Mouse (Mus musculus): ENCODE data around the gene Pdss2. TPM values are rescaled to one million over a fixed set of nuclear protein-coding genes. Genes with fewer than 3 reads are reported as not detected.

Gene Pdss2
- polyA plus RNA-seq, 1 experiment from 2014 or later: 16.8 TPM

- ATAC-seq: no peak
- no peak overlapping the region for H3K9ac ChIP-seq (ENCODE audit: low read depth, low read length)
- no peaks in the 10 kb centered on the region for H3K4me1 ChIP-seq (ENCODE audit: control insufficient read depth, insufficient read depth, low read length)
- no peaks in the 10 kb centered on the region for H3K27me3 ChIP-seq (ENCODE audit: control insufficient read depth, insufficient read depth, low read depth, low read length)
- WGBS: 83% methylated on average over 1 of the region's 1 CpGs
- H3K9me3 ChIP-seq (replicated peaks; ENCODE audit: control insufficient read depth, low read length, poor library complexity, severe bottlenecking): no peaks in the 10 kb centered on the region
- no peak overlapping the region for H3K4me2 ChIP-seq (ENCODE audit: low read length)
- no peak overlapping the region for H3K27ac ChIP-seq (ENCODE audit: low read length)
- no peaks in the 10 kb centered on the region for H3K36me3 ChIP-seq (ENCODE audit: control insufficient read depth, insufficient read depth, low read length)
- H3K4me3 ChIP-seq (ENCODE audit: low read depth, low read length): no peak overlapping the region
Measured at GRCm38 (mm10) chr10:43285541-43285940, 64.3 kb downstream of the Pdss2 start.

- Histone ChIP-seq H3K36me3 (ENCODE audit: control insufficient read depth, insufficient read depth, low read length) (no peaks in the 10 kb centered on the region), H3K4me3 (ENCODE audit: low read depth, low read length) (no peak overlapping the region), H3K4me1 (ENCODE audit: control insufficient read depth, insufficient read depth, low read length) (no peaks in the 10 kb centered on the region), H3K4me2 (ENCODE audit: low read length) (no peak overlapping the region), H3K9ac (ENCODE audit: low read depth, low read length) (no peak overlapping the region), H3K27ac (ENCODE audit: low read length) (no peak overlapping the region), H3K27me3 (ENCODE audit: control insufficient read depth, insufficient read depth, low read depth, low read length) (no peaks in the 10 kb centered on the region), H3K9me3 (replicated peaks; ENCODE audit: control insufficient read depth, low read length, poor library complexity, severe bottlenecking) (no peaks in the 10 kb centered on the region)
- WGBS: 81% methylated on average over 2 of the region's 2 CpGs
- ATAC-seq: no peak
Measured at GRCm38 (mm10) chr10:43290638-43291230, 69.4 kb downstream of the Pdss2 start.

- no peak for ATAC-seq
- Histone ChIP-seq H3K4me1 (ENCODE audit: control insufficient read depth, insufficient read depth, low read length) (no peaks in the 10 kb centered on the region), H3K9me3 (replicated peaks; ENCODE audit: control insufficient read depth, low read length, poor library complexity, severe bottlenecking) (no peaks in the 10 kb centered on the region), H3K27ac (ENCODE audit: low read length) (no peak overlapping the region), H3K27me3 (ENCODE audit: control insufficient read depth, insufficient read depth, low read depth, low read length) (no peaks in the 10 kb centered on the region), H3K9ac (ENCODE audit: low read depth, low read length) (no peak overlapping the region), H3K4me2 (ENCODE audit: low read length) (no peak overlapping the region), H3K4me3 (ENCODE audit: low read depth, low read length) (no peak overlapping the region), H3K36me3 (ENCODE audit: control insufficient read depth, insufficient read depth, low read length) (no peaks in the 10 kb centered on the region)
- 82% methylated on average over 2 of the region's 2 CpGs for WGBS
Measured at GRCm38 (mm10) chr10:43291333-43291736, 70.0 kb downstream of the Pdss2 start.

- no peak overlapping the region for H3K4me3 ChIP-seq (ENCODE audit: low read depth, low read length)
- no peak for ATAC-seq
- WGBS: 78% methylated on average over 4 of the region's 4 CpGs
Measured at GRCm38 (mm10) chr10:43292454-43292853, 71.2 kb downstream of the Pdss2 start.

GRCm38 (mm10) chr10:43294331-43294730 is 73.0 kb downstream of the Pdss2 start:
- WGBS: 69% methylated on average over 4 of the region's 4 CpGs
- no peak overlapping the region for H3K27ac ChIP-seq (ENCODE audit: low read length)
- ATAC-seq: peak; percentile 76
- no peaks in the 10 kb centered on the region for H3K27me3 ChIP-seq (ENCODE audit: control insufficient read depth, insufficient read depth, low read depth, low read length)
- no peaks in the 10 kb centered on the region for H3K4me1 ChIP-seq (ENCODE audit: control insufficient read depth, insufficient read depth, low read length)
- H3K9ac ChIP-seq (ENCODE audit: low read depth, low read length): no peak overlapping the region
- no peaks in the 10 kb centered on the region for H3K36me3 ChIP-seq (ENCODE audit: control insufficient read depth, insufficient read depth, low read length)
- no peak overlapping the region for H3K4me3 ChIP-seq (ENCODE audit: low read depth, low read length)
- no peaks in the 10 kb centered on the region for H3K9me3 ChIP-seq (replicated peaks; ENCODE audit: control insufficient read depth, low read length, poor library complexity, severe bottlenecking)
- no peak overlapping the region for H3K4me2 ChIP-seq (ENCODE audit: low read length)

More at GRCm38 (mm10) chr10:43292454-43292853, 71.2 kb downstream of the Pdss2 start:
- H3K9ac ChIP-seq (ENCODE audit: low read depth, low read length): no peak overlapping the region
- H3K4me2 ChIP-seq (ENCODE audit: low read length): no peak overlapping the region
- no peak overlapping the region for H3K27ac ChIP-seq (ENCODE audit: low read length)
- no peaks in the 10 kb centered on the region for H3K9me3 ChIP-seq (replicated peaks; ENCODE audit: control insufficient read depth, low read length, poor library complexity, severe bottlenecking)
- no peaks in the 10 kb centered on the region for H3K4me1 ChIP-seq (ENCODE audit: control insufficient read depth, insufficient read depth, low read length)
- no peaks in the 10 kb centered on the region for H3K36me3 ChIP-seq (ENCODE audit: control insufficient read depth, insufficient read depth, low read length)
- no peaks in the 10 kb centered on the region for H3K27me3 ChIP-seq (ENCODE audit: control insufficient read depth, insufficient read depth, low read depth, low read length)

GRCm38 (mm10) chr10:43308105-43308810 is 87.0 kb downstream of the Pdss2 start:
- no peaks in the 10 kb centered on the region for H3K36me3 ChIP-seq (ENCODE audit: control insufficient read depth, insufficient read depth, low read length)
- no peak overlapping the region for H3K27ac ChIP-seq (ENCODE audit: low read length)
- H3K27me3 ChIP-seq (ENCODE audit: control insufficient read depth, insufficient read depth, low read depth, low read length): no peaks in the 10 kb centered on the region
- ATAC-seq: no peak
- no peak overlapping the region for H3K4me2 ChIP-seq (ENCODE audit: low read length)
- H3K4me1 ChIP-seq (ENCODE audit: control insufficient read depth, insufficient read depth, low read length): peaks cover 14% of the 10 kb centered on the region
- 63% methylated on average over 5 of the region's 5 CpGs for WGBS
- H3K9me3 ChIP-seq (replicated peaks; ENCODE audit: control insufficient read depth, low read length, poor library complexity, severe bottlenecking): no peaks in the 10 kb centered on the region
- no peak overlapping the region for H3K9ac ChIP-seq (ENCODE audit: low read depth, low read length)
- no peak overlapping the region for H3K4me3 ChIP-seq (ENCODE audit: low read depth, low read length)

- H3K36me3 ChIP-seq (ENCODE audit: control insufficient read depth, insufficient read depth, low read length): no peaks in the 10 kb centered on the region
Measured at GRCm38 (mm10) chr10:43310781-43311392, 89.6 kb downstream of the Pdss2 start.

GRCm38 (mm10) chr10:43312211-43312610 is 90.9 kb downstream of the Pdss2 start:
- H3K4me3 ChIP-seq (ENCODE audit: low read depth, low read length): no peak overlapping the region
- WGBS: 45% methylated on average over 2 of the region's 2 CpGs
- ATAC-seq: no peak
- no peak overlapping the region for H3K4me2 ChIP-seq (ENCODE audit: low read length)
- no peak overlapping the region for H3K9ac ChIP-seq (ENCODE audit: low read depth, low read length)
- no peaks in the 10 kb centered on the region for H3K9me3 ChIP-seq (replicated peaks; ENCODE audit: control insufficient read depth, low read length, poor library complexity, severe bottlenecking)
- H3K36me3 ChIP-seq (ENCODE audit: control insufficient read depth, insufficient read depth, low read length): no peaks in the 10 kb centered on the region
- no peak overlapping the region for H3K27ac ChIP-seq (ENCODE audit: low read length)
- no peaks in the 10 kb centered on the region for H3K27me3 ChIP-seq (ENCODE audit: control insufficient read depth, insufficient read depth, low read depth, low read length)
- H3K4me1 ChIP-seq (ENCODE audit: control insufficient read depth, insufficient read depth, low read length): peaks cover 14% of the 10 kb centered on the region

More at GRCm38 (mm10) chr10:43310781-43311392, 89.6 kb downstream of the Pdss2 start:
- no peaks in the 10 kb centered on the region for H3K9me3 ChIP-seq (replicated peaks; ENCODE audit: control insufficient read depth, low read length, poor library complexity, severe bottlenecking)
- H3K4me1 ChIP-seq (ENCODE audit: control insufficient read depth, insufficient read depth, low read length): peaks cover 14% of the 10 kb centered on the region
- no peak overlapping the region for H3K9ac ChIP-seq (ENCODE audit: low read depth, low read length)
- no peak overlapping the region for H3K4me2 ChIP-seq (ENCODE audit: low read length)
- no peak for ATAC-seq
- 44% methylated on average over 10 of the region's 10 CpGs for whole genome bisulfite sequencing
- no peak overlapping the region for H3K4me3 ChIP-seq (ENCODE audit: low read depth, low read length)
- H3K27me3 ChIP-seq (ENCODE audit: control insufficient read depth, insufficient read depth, low read depth, low read length): no peaks in the 10 kb centered on the region
- H3K27ac ChIP-seq (ENCODE audit: low read length): no peak overlapping the region
